Mouse (Mus musculus) spleen, adult 2 months (tissue): ENCODE data around the gene Rpl27. TPM values are rescaled to one million over a fixed set of nuclear protein-coding genes. Genes with fewer than 3 reads are reported as not detected.

Experiments used
- DNase-seq, 2 experiments: peaks; one replicate each; pipeline versions ENCODE4 v3.0.0 to v3.0.0-alpha.2; 2012 to 2021; ENCODE audit warnings: low spot score in 2 of 2, low read depth in 1 of 2
- H3K27ac ChIP-seq: fragments of 200-500 bp; 2 replicates; pipeline ENCODE4 v1.5.1; 2012; ENCODE audit warnings: low read length, inconsistent platforms; ENCODE audit not compliant: insufficient read depth
- H3K27me3 ChIP-seq: fragments of 200-500 bp; 2 replicates; pipeline ENCODE4 v1.6.1; 2012; ENCODE audit warnings: mild to moderate bottlenecking, moderate library complexity, low read length, inconsistent platforms; ENCODE audit not compliant: control insufficient read depth, insufficient read depth
- H3K36me3 ChIP-seq: fragments of 200-500 bp; 2 replicates; pipeline ENCODE4 v1.6.1; 2012; ENCODE audit warnings: mild to moderate bottlenecking, low read length, inconsistent platforms; ENCODE audit not compliant: control insufficient read depth, insufficient read depth
- H3K4me1 ChIP-seq: fragments of 200-500 bp; 2 replicates; pipeline ENCODE4 v1.6.1; 2011; ENCODE audit warnings: inconsistent platforms; ENCODE audit not compliant: control insufficient read depth, insufficient read depth, insufficient read length
- H3K4me3 ChIP-seq: fragments of 200-500 bp; 2 replicates; pipeline ENCODE4 v1.5.1; 2011; ENCODE audit warnings: mild to moderate bottlenecking, inconsistent platforms; ENCODE audit not compliant: insufficient read depth, insufficient read length; ENCODE audit errors: extremely low read depth
- CTCF ChIP-seq: fragments of 200-500 bp; IDR thresholded peaks from 2 replicates; pipeline ENCODE4 v1.5.1; 2011; ENCODE audit warnings: mild to moderate bottlenecking, inconsistent platforms; ENCODE audit not compliant: insufficient read depth, insufficient read length, insufficient replicate concordance; ENCODE audit errors: extremely low read depth
- POLR2A ChIP-seq: fragments of 200-500 bp; IDR thresholded peaks from 2 replicates; pipeline ENCODE4 v1.6.1; 2011; ENCODE audit warnings: low read depth, low read length, inconsistent platforms
- WGBS: fragments of 180-500 bp; shearing (Covaris S2); methylation state at CpG from one replicate; pipeline ENCODE4 v1.1.7; 2018; 5-methylcytosine and 5-hydroxymethylcytosine counted together
- polyA plus RNA-seq: library from polyadenylated mRNA; depleted of rRNA; stranded (reverse); fragments of >200 nt; gene quantifications from 2 replicates; pipeline ENCODE4 v1.2.3, GENCODE M21; 2012

The Rpl27 gene
- polyA plus RNA-seq, 1 experiment, result 430 TPM

DNA sequence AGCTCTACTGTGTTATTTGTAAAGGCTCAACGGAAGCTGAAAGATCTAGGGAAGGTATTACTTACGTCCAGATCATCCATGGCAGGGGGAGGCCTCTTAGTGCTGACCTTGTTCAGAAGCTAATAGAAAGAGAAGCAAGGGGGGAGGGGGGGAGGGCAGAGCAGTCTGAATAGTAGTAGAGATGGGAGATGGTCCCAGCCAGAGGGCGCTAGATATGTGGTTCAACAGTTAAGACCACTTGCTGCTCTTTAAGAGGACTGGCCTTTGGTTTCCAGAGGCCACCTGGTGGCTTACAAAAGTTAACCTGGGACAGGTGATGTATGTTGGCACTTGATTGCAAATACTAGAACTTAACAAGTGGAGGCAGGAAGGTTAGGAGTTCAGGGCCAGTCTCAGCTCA lies 22.5 kb upstream of the Rpl27 start:
- H3K4me1 ChIP-seq, result peaks cover 11% of the 10 kb centered on the region; the same call in 1 of the 2 replicates
- 82% methylated on average over 3 of the region's 3 CpGs for whole genome bisulfite sequencing
- no peaks in the 10 kb centered on the region for H3K36me3 ChIP-seq
- H3K27me3 ChIP-seq, result no peaks in the 10 kb centered on the region
- H3K27ac ChIP-seq, result no peak overlapping the region
- no peak for DNase-seq
- H3K4me3 ChIP-seq, result no peak overlapping the region
- no peak for TF ChIP-seq CTCF
- no peak for TF ChIP-seq POLR2A

DNA sequence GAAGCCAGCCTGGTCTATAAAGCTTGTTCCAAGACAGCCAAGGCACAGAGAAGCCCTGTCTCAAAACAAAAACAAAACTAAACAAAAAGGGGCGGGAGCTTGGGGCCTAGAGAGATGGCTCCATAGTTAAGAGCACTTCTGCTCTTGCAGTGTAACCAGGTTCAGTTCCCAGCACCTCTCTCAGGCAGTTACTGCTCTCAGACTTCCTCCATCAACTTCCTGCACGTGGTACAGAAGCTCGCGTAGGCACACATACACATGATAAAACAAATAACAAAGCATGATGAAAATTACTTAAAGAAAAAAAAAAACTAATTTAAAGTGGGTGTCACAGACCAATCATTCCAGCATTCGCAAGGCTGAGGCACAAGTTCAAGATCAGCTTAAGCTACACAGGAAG lies 21.9 kb upstream of the Rpl27 start:
- no peak for TF ChIP-seq CTCF
- no peak for TF ChIP-seq POLR2A
- WGBS, result 78% methylated on average over 5 of the region's 5 CpGs
- no peak for DNase-seq
- peaks cover 11% of the 10 kb centered on the region; the same call in 1 of the 2 replicates for H3K4me1 ChIP-seq
- no peaks in the 10 kb centered on the region for H3K36me3 ChIP-seq
- no peak overlapping the region for H3K4me3 ChIP-seq
- no peak overlapping the region for H3K27ac ChIP-seq
- no peaks in the 10 kb centered on the region for H3K27me3 ChIP-seq

GRCm38 (mm10) chr11:101424105-101424851 lies 17.8 kb upstream of the Rpl27 start, which contains the start of gene Gm27029:
Gene Gm27029, minus strand, starts transcription at chr11:101424796.
- 9% methylated on average over 23 of the region's 23 CpGs for WGBS
- H3K27me3 ChIP-seq, result no peaks in the 10 kb centered on the region

GRCm38 (mm10) chr11:101424925-101425813 lies 16.9 kb upstream of the Rpl27 start, which contains the start of the genes Rundc1 and Ptges3l:
Gene Rundc1, plus strand, starts transcription at chr11:101425085.
Gene Ptges3l, minus strand, starts transcription at chr11:101425333.
- H3K4me3 ChIP-seq, result peak within 1 kb of the TSS; percentile 95
- peak within 1 kb of the TSS; percentile 86 for H3K27ac ChIP-seq

More at GRCm38 (mm10) chr11:101424105-101424851, 17.8 kb upstream of the Rpl27 start, which contains the start of gene Gm27029:
- Histone ChIP-seq H3K27ac (peak within 1 kb of the TSS; percentile 86), H3K36me3 (peaks cover under 1% of the 10 kb centered on the region; the same call in 1 of the 2 replicates), H3K4me3 (peak within 1 kb of the TSS; percentile 95), H3K4me1 (peaks cover 6% of the 10 kb centered on the region)
- TF ChIP-seq POLR2A (no peak), CTCF (no peak)
- no peak for DNase-seq

GRCm38 (mm10) chr11:101426165-101426564 lies 15.9 kb upstream of the Rpl27 start:
- 69% methylated on average over 8 of the region's 8 CpGs for WGBS
- DNase-seq, result no peak
- TF ChIP-seq CTCF (no peak), POLR2A (no peak)
- peaks cover 6% of the 10 kb centered on the region for H3K36me3 ChIP-seq
- H3K27me3 ChIP-seq, result no peaks in the 10 kb centered on the region
- no peak overlapping the region for H3K27ac ChIP-seq
- H3K4me1 ChIP-seq, result peaks cover 6% of the 10 kb centered on the region
- no peak overlapping the region for H3K4me3 ChIP-seq

More at GRCm38 (mm10) chr11:101424925-101425813, 16.9 kb upstream of the Rpl27 start, which contains the start of the genes Rundc1 and Ptges3l:
- Histone ChIP-seq H3K36me3 (peaks cover 3% of the 10 kb centered on the region), H3K4me1 (peaks cover 6% of the 10 kb centered on the region), H3K27me3 (no peaks in the 10 kb centered on the region)
- DNase-seq, result peak; percentile 90 to 99
- under 1% methylated on average over 81 of the region's 81 CpGs for WGBS
- peak; percentile 8; the same call in 1 of the 2 replicates for TF ChIP-seq CTCF
- TF ChIP-seq POLR2A, result peak; percentile 72

- H3K36me3 ChIP-seq, result peaks cover 19% of the 10 kb centered on the region
- H3K4me3 ChIP-seq, result no peak overlapping the region
- DNase-seq, result no peak
- no peak overlapping the region for H3K27ac ChIP-seq
- TF ChIP-seq CTCF (no peak), POLR2A (no peak)
- H3K27me3 ChIP-seq, result no peaks in the 10 kb centered on the region
- H3K4me1 ChIP-seq, result no peaks in the 10 kb centered on the region
- 91% methylated on average over 9 of the region's 9 CpGs for WGBS
These were observed 10.8 kb upstream of the Rpl27 start for GRCm38 (mm10) chr11:101431327-101431726.
